Mouse (Mus musculus): ENCODE results near the gene Skint3. TPM values are rescaled to one million over a fixed set of nuclear protein-coding genes. Genes with fewer than 3 reads are reported as not detected.

Skint3 gene
- polyA plus RNA-seq (2015; fragmentation: Illumina TruSeq; extraction: RNeasy Lipid Tissue Mini Kit (QIAGEN cat#74804); ENCODE audit: insufficient read depth, low replicate concordance) = 6.5 TPM

DNA sequence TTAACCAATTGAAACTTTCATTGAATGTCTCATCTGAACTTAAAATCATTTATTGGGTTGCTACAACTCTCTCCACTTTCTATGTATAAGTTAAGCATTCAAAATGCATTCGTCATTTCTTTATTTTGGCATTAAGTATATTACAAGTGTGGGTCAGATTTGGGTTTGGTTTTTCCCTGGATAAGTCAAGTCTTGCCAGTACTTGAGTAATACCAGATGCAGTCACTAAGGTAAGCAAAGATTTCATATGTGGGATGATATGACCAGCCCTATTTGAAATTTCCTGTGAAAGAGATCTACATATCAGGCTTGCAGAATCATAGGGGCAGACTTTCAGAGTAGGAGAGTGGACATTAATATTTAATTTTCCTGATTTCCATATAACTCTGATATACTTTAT, at the start of gene Skint3:
TSS of gene Skint3 (plus strand) at position 301 of the 400 bp plus-strand sequence.

Other genes starting within 250 kb of the Skint3 start
- not detected for gene Skint1, start 226.0 kb upstream of the Skint3 start, polyA plus RNA-seq (2015; fragmentation: Illumina TruSeq; extraction: RNeasy Lipid Tissue Mini Kit (QIAGEN cat#74804); ENCODE audit: insufficient read depth, low replicate concordance)
- not detected for gene Skint4, start 160.2 kb upstream of the Skint3 start, polyA plus RNA-seq (2015; fragmentation: Illumina TruSeq; extraction: RNeasy Lipid Tissue Mini Kit (QIAGEN cat#74804); ENCODE audit: insufficient read depth, low replicate concordance)
- not detected for gene Skint9, start 201.7 kb downstream of the Skint3 start, polyA plus RNA-seq (2015; fragmentation: Illumina TruSeq; extraction: RNeasy Lipid Tissue Mini Kit (QIAGEN cat#74804); ENCODE audit: insufficient read depth, low replicate concordance)